Mouse (Mus musculus) liver, embryonic 14.5 days (tissue): ENCODE data around the gene Olfr548-ps1. TPM values are rescaled to one million over a fixed set of nuclear protein-coding genes. Genes with fewer than 3 reads are reported as not detected.

Source experiments
- ATAC-seq: fragments of 200-750 bp; cut with Nextera tagmentation; 2 replicates; pipeline ENCODE4 v1.8.0; 2017; ENCODE audit warnings: moderate number of reproducible peaks, mild to moderate bottlenecking, moderate library complexity; ENCODE audit not compliant: insufficient read depth
- DNase-seq, 3 experiments: peaks; one replicate each; pipeline ENCODE4 v3.0.0-alpha.2; 2012 to 2013; ENCODE audit warnings: low read depth in 3 of 3, low spot score in 3 of 3
- H3K27ac ChIP-seq: fragments of 300-500 bp; sonication (generic); 2 replicates; pipeline ENCODE4 v1.5.1; 2014; ENCODE audit warnings: moderate library complexity, mild to moderate bottlenecking, control low read depth, inconsistent platforms
- H3K27me3 ChIP-seq: fragments of 300-500 bp; sonication (generic); 2 replicates; pipeline ENCODE4 v1.6.1; 2014; ENCODE audit warnings: mild to moderate bottlenecking, low read length, moderate library complexity; ENCODE audit not compliant: control insufficient read depth, insufficient read depth
- H3K36me3 ChIP-seq: fragments of 300-500 bp; sonication (generic); replicated peaks from 2 replicates; pipeline ENCODE4 v1.6.1; 2014; ENCODE audit warnings: low read depth; ENCODE audit not compliant: control insufficient read depth, insufficient read depth
- H3K4me1 ChIP-seq, 2 experiments: fragments of 200-500 bp in 1 of 2; fragments of 300-500 bp in 1 of 2; sonication (generic) in 1 of 2; replicated peaks; 2 replicates each; pipeline ENCODE4 v1.6.1; 2012 to 2014; ENCODE audit warnings: antibody characterized with exemption in 1 of 2, inconsistent platforms in 1 of 2, low read length in 1 of 2; ENCODE audit not compliant: control insufficient read depth in 2 of 2, insufficient read depth in 2 of 2
- H3K4me2 ChIP-seq: fragments of 300-500 bp; sonication (generic); 2 replicates; pipeline ENCODE4 v1.6.1; 2014; ENCODE audit warnings: low read depth, mild to moderate bottlenecking, control low read depth, moderate library complexity
- H3K4me3 ChIP-seq, 2 experiments: fragments of 200-500 bp in 1 of 2; fragments of 300-500 bp in 1 of 2; sonication (generic) in 1 of 2; 2 replicates each; pipeline ENCODE4 v1.5.1; 2012 to 2014; ENCODE audit warnings: low read depth in 2 of 2, low read length in 2 of 2, mild to moderate bottlenecking in 2 of 2, control low read depth in 1 of 2, inconsistent platforms in 1 of 2, moderate library complexity in 1 of 2; ENCODE audit not compliant: insufficient read depth in 1 of 2
- H3K9ac ChIP-seq: fragments of 300-500 bp; sonication (generic); replicated peaks from 2 replicates; pipeline ENCODE4 v1.6.1; 2014; ENCODE audit warnings: mild to moderate bottlenecking, control low read depth, moderate library complexity
- H3K9me3 ChIP-seq: fragments of 300-500 bp; sonication (generic); 2 replicates; pipeline ENCODE4 v1.6.1; 2016; ENCODE audit warnings: low read length, mixed read lengths; ENCODE audit not compliant: control insufficient read depth
- CTCF ChIP-seq: IDR thresholded peaks from 2 replicates; pipeline ENCODE4 v1.5.1; 2016; ENCODE audit warnings: antibody characterized with exemption, low read depth, control low read depth
- EP300 ChIP-seq: IDR thresholded peaks from 2 replicates; pipeline ENCODE4 v1.6.1; 2016; ENCODE audit warnings: antibody characterized with exemption, low read depth
- WGBS: fragments of 180-500 bp; shearing (Covaris S2); extraction: QIAGEN DNeasy Blood & Tissue Kit; methylation state at CpG from one replicate; pipeline ENCODE4 v1.1.7; 2014; ENCODE audit not compliant: insufficient replicate concordance; 5-methylcytosine and 5-hydroxymethylcytosine counted together
- polyA plus RNA-seq, 2 experiments: library from polyadenylated mRNA; depleted of rRNA in 1 of 2; stranded (reverse) in 1 of 2; unstranded in 1 of 2; fragments of >200 nt; fragmentation: Nextera tagmentation in 1 of 2; extraction: Ambion mirVana in 1 of 2; gene quantifications; 2 replicates each; pipeline versions ENCODE4 v1.2.1 to v1.2.3; 2012 to 2014

The Olfr548-ps1 gene
- polyA plus RNA-seq, 2 experiments, result not detected

- WGBS, result 5% methylated on average over 4 of the region's 4 CpGs
- no peak for DNase-seq
- Histone ChIP-seq H3K9ac (no peak overlapping the region), H3K4me2 (no peak overlapping the region), H3K9me3 (no peaks in the 10 kb centered on the region), H3K27ac (no peak overlapping the region), H3K4me3 (no peak overlapping the region), H3K4me1 (peaks cover 0 to 4% of the 10 kb centered on the region in 2 experiments; a peak in 1 of 4 replicates), H3K27me3 (no peaks in the 10 kb centered on the region; the same call in 1 of the 2 replicates), H3K36me3 (no peaks in the 10 kb centered on the region)
- ATAC-seq, result no peak
- no peak for TF ChIP-seq CTCF
- no peak for TF ChIP-seq EP300
Observed at GRCm38 (mm10) chr7:102514144-102514543, 26.6 kb upstream of the Olfr548-ps1 start.

GRCm38 (mm10) chr7:102516261-102517050 lies 24.2 kb upstream of the Olfr548-ps1 start:
- DNase-seq (no peak), ATAC-seq (no peak)

GRCm38 (mm10) chr7:102517051-102517335 lies 23.7 kb upstream of the Olfr548-ps1 start:
- Histone ChIP-seq H3K4me3 (no peak overlapping the region), H3K27me3 (no peaks in the 10 kb centered on the region; the same call in 1 of the 2 replicates), H3K27ac (no peak overlapping the region), H3K36me3 (no peaks in the 10 kb centered on the region), H3K9me3 (no peaks in the 10 kb centered on the region), H3K9ac (no peak overlapping the region), H3K4me2 (no peak overlapping the region), H3K4me1 (peaks cover 0 to 4% of the 10 kb centered on the region in 2 experiments; a peak in 1 of 4 replicates)
- DNase-seq, result no peak
- WGBS, result 63% methylated on average over 2 of the region's 2 CpGs
- TF ChIP-seq EP300, result no peak
- no peak for TF ChIP-seq CTCF
- ATAC-seq, result no peak

More at GRCm38 (mm10) chr7:102516261-102517050, 24.2 kb upstream of the Olfr548-ps1 start:
- 40% methylated on average over 10 of the region's 10 CpGs for WGBS
- Histone ChIP-seq H3K9me3 (no peaks in the 10 kb centered on the region), H3K27me3 (no peaks in the 10 kb centered on the region; the same call in 1 of the 2 replicates), H3K9ac (no peak overlapping the region), H3K27ac (no peak overlapping the region), H3K4me1 (peaks cover 0 to 4% of the 10 kb centered on the region in 2 experiments; a peak in 1 of 4 replicates), H3K36me3 (no peaks in the 10 kb centered on the region), H3K4me2 (no peak overlapping the region), H3K4me3 (no peak overlapping the region)
- TF ChIP-seq EP300 (no peak), CTCF (no peak)

GRCm38 (mm10) chr7:102529052-102529451 lies 11.6 kb upstream of the Olfr548-ps1 start:
- 53% methylated on average over 1 of the region's 1 CpGs for WGBS
- Histone ChIP-seq H3K27me3 (no peaks in the 10 kb centered on the region), H3K36me3 (no peaks in the 10 kb centered on the region), H3K4me3 (no peak overlapping the region), H3K9ac (no peak overlapping the region), H3K4me2 (no peak overlapping the region), H3K9me3 (no peaks in the 10 kb centered on the region), H3K4me1 (no peaks in the 10 kb centered on the region), H3K27ac (no peak overlapping the region)
- TF ChIP-seq EP300, result no peak
- TF ChIP-seq CTCF, result no peak
- DNase-seq (no peak), ATAC-seq (no peak)

GRCm38 (mm10) chr7:102534449-102534848 lies 6.2 kb upstream of the Olfr548-ps1 start, which contains the start of gene Olfr547:
TSS of gene Olfr547 (plus strand) at chr7:102534749.
- 38% methylated on average over 1 of the region's 1 CpGs for WGBS
- DNase-seq, result no peak
- Histone ChIP-seq H3K4me1 (no peaks in the 10 kb centered on the region), H3K27me3 (no peaks in the 10 kb centered on the region), H3K27ac (no peak within 1 kb of the TSS), H3K4me3 (no peak within 1 kb of the TSS), H3K9me3 (no peaks in the 10 kb centered on the region), H3K36me3 (no peaks in the 10 kb centered on the region), H3K9ac (no peak within 1 kb of the TSS), H3K4me2 (no peak within 1 kb of the TSS)
- no peak for ATAC-seq
- TF ChIP-seq CTCF (no peak), EP300 (no peak)
